In the genomic region with DNA sequence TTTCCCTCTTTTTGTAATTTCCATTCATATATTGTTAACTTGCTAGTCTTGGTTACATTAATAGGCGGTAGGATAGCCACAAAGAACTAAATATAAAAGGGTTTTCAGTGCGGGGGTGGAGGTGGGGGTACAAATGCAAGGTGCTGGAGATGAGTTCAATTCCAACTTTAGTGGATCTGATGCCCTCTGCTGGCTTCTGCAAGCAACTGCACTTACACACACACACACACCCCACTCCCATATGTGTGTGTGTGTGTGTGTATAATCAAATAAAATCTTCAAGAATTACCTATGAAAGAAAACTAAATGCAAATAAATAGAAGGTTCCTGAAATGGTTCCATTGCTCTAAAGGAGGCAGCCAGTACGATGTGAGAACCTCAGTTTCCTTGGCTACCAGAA, we compare ENCODE assay signal across 10 mouse cellular contexts. TPM values are rescaled to one million over a fixed set of nuclear protein-coding genes. Genes with fewer than 3 reads are reported as not detected.
DNase-seq lines count a peak whose midpoint lies in the region; ATAC-seq and TF ChIP-seq lines count a peak whose summit lies in the region.
"Had no signal": no experiment of that assay in that cellular context is flagged by ENCODE, and none has a peak within 500 bp of the region (broad histone marks: within the 10 kb centered on the region; RNA-seq: fewer than 3 reads in every experiment).

No protein-coding gene starts in this region.

- no peaks in the 10 kb centered on the region for H3K9me3 ChIP-seq in hindbrain, postnatal 0 days (ENCODE audit: low read length)
- no peaks in the 10 kb centered on the region for H3K9me3 ChIP-seq in hindbrain, embryonic 12.5 days (replicated peaks)
- no peaks in the 10 kb centered on the region for H3K9me3 ChIP-seq in embryonic facial prominence, embryonic 14.5 days (ENCODE audit: control insufficient read depth, low read length)
- H3K9me3 ChIP-seq: liver, embryonic 13.5 days had no signal

- H3K36me3 ChIP-seq in hindbrain, postnatal 0 days (ENCODE audit: insufficient read depth, low read length): no peaks in the 10 kb centered on the region
- no peaks in the 10 kb centered on the region for H3K36me3 ChIP-seq in hindbrain, embryonic 12.5 days
- no peaks in the 10 kb centered on the region for H3K36me3 ChIP-seq in embryonic facial prominence, embryonic 14.5 days (ENCODE audit: control insufficient read depth, insufficient read depth, low read length)
- H3K36me3 ChIP-seq: liver, embryonic 13.5 days had no signal

- H3K4me2 ChIP-seq in hindbrain, postnatal 0 days (ENCODE audit: low read depth, low read length): no peak overlapping the region
- H3K4me2 ChIP-seq in hindbrain, embryonic 12.5 days (replicated peaks): no peak overlapping the region
- H3K4me2 ChIP-seq in embryonic facial prominence, embryonic 14.5 days (ENCODE audit: low read depth, low read length): no peak overlapping the region
- H3K4me2 ChIP-seq: liver, embryonic 13.5 days had no signal

- H3K4me3 ChIP-seq in hindbrain, postnatal 0 days (ENCODE audit: low read length): no peak overlapping the region
- H3K4me3 ChIP-seq in hindbrain, embryonic 12.5 days: no peak overlapping the region
- no peak overlapping the region for H3K4me3 ChIP-seq in embryonic facial prominence, embryonic 14.5 days (ENCODE audit: low read depth, low read length)
- H3K4me3 ChIP-seq: liver, embryonic 13.5 days had no signal

- DNase-seq in hindbrain, postnatal 0 days (ENCODE audit: low spot score): peak; percentile 50
- peak; percentile 30 for DNase-seq in thymus, postnatal 4 days
- DNase-seq in thymus, adult 18-20 months: no peak
- peak; percentile 12 for DNase-seq in embryonic facial prominence, embryonic 14.5 days (ENCODE audit: low spot score)
- no peak for DNase-seq in spleen, postnatal 4 days (ENCODE audit: low spot score in 2 of 2)
- DNase-seq: liver, embryonic 13.5 days had no signal

- H3K4me1 ChIP-seq in hindbrain, postnatal 0 days (ENCODE audit: insufficient read depth, low read length): no peaks in the 10 kb centered on the region
- no peaks in the 10 kb centered on the region for H3K4me1 ChIP-seq in hindbrain, embryonic 12.5 days
- H3K4me1 ChIP-seq in embryonic facial prominence, embryonic 14.5 days (ENCODE audit: control insufficient read depth, insufficient read depth, low read length): no peaks in the 10 kb centered on the region
- H3K4me1 ChIP-seq: liver, embryonic 13.5 days had no signal

- H3K9ac ChIP-seq in hindbrain, postnatal 0 days (replicated peaks; ENCODE audit: low read length): no peak overlapping the region
- no peak overlapping the region for H3K9ac ChIP-seq in hindbrain, embryonic 12.5 days
- H3K9ac ChIP-seq in embryonic facial prominence, embryonic 14.5 days (ENCODE audit: low read depth, low read length): no peak overlapping the region
- H3K9ac ChIP-seq: liver, embryonic 13.5 days had no signal

- no peak overlapping the region for H3K27ac ChIP-seq in hindbrain, postnatal 0 days
- no peak overlapping the region for H3K27ac ChIP-seq in hindbrain, embryonic 12.5 days
- H3K27ac ChIP-seq in embryonic facial prominence, embryonic 14.5 days (replicated peaks; ENCODE audit: low read depth, low read length): no peak overlapping the region
- H3K27ac ChIP-seq: liver, embryonic 13.5 days had no signal

- 69% methylated on average over 3 of the region's 3 CpGs for WGBS in hindbrain, postnatal 0 days
- 64% methylated on average over 3 of the region's 3 CpGs for WGBS in hindbrain, embryonic 12.5 days
- WGBS in embryonic facial prominence, embryonic 14.5 days: 64% methylated on average over 3 of the region's 3 CpGs

- TF ChIP-seq CTCF in hindbrain, postnatal 0 days (IDR thresholded peaks at IDR 0.05; ENCODE audit: low read depth): peak; percentile 65

- no peak for ATAC-seq in hindbrain, postnatal 0 days
- ATAC-seq in hindbrain, embryonic 12.5 days (ENCODE audit: low FRiP score): no peak
- no peak for ATAC-seq in embryonic facial prominence, embryonic 14.5 days (ENCODE audit: low read depth)
- no peak for ATAC-seq in inflammation-experienced regulatory T-cells, adult 6 months
- no peak for ATAC-seq in frontal cortex, adult (ENCODE audit: low TSS enrichment)

- 0 out of 2 replicates have a peak, but pooled peaks cover 4% of the 10 kb centered on the region for H3K27me3 ChIP-seq in hindbrain, postnatal 0 days (ENCODE audit: insufficient read depth, low read length)
- peaks cover 7% of the 10 kb centered on the region; the same call in 1 of the 2 replicates for H3K27me3 ChIP-seq in hindbrain, embryonic 12.5 days
- H3K27me3 ChIP-seq in embryonic facial prominence, embryonic 14.5 days (replicated peaks; ENCODE audit: control insufficient read depth, insufficient read depth, low read length): no peaks in the 10 kb centered on the region

RNA-seq across cellular contexts. Expression of gene Olfr222, which starts 6.7 kb away (rescaled TPM):
- total RNA-seq in hindbrain, postnatal 0 days (2014; rRNA removed): not detected in 2 replicates
- polyA plus RNA-seq in hindbrain, postnatal 0 days (2015; fragmentation: Nextera tagmentation; extraction: Ambion mirVana): not detected in 2 replicates
- not detected in 2 replicates for polyA plus RNA-seq in hindbrain, embryonic 12.5 days (2016; fragmentation: Nextera tagmentation; extraction: Ambion mirVana)
- polyA plus RNA-seq in embryonic facial prominence, embryonic 14.5 days (2014; fragmentation: Nextera tagmentation; extraction: Ambion mirVana): 0.11 TPM in 1 of 2 replicates, not detected in the other
- polyA plus RNA-seq in inflammation-experienced regulatory T-cells, adult 6 months (2017; shearing (Covaris generic)): not detected
- total RNA-seq: heart, postnatal 10 days had no signal
- polyA plus RNA-seq: liver, embryonic 13.5 days had no signal

RNA-seq across cellular contexts. Expression of gene Olfr223, which starts 23.8 kb away (rescaled TPM):
- total RNA-seq in hindbrain, postnatal 0 days (2014; rRNA removed): not detected in 2 replicates
- polyA plus RNA-seq in hindbrain, postnatal 0 days (2015; fragmentation: Nextera tagmentation; extraction: Ambion mirVana): not detected in 2 replicates
- polyA plus RNA-seq in hindbrain, embryonic 12.5 days (2016; fragmentation: Nextera tagmentation; extraction: Ambion mirVana): not detected in 2 replicates
- 0.12 TPM in 1 of 2 replicates, not detected in the other for polyA plus RNA-seq in embryonic facial prominence, embryonic 14.5 days (2014; fragmentation: Nextera tagmentation; extraction: Ambion mirVana)
- polyA plus RNA-seq in inflammation-experienced regulatory T-cells, adult 6 months (2017; shearing (Covaris generic)): not detected
- total RNA-seq: heart, postnatal 10 days had no signal
- polyA plus RNA-seq: liver, embryonic 13.5 days had no signal

RNA-seq across cellular contexts. Expression of gene Nlrp3, which starts 27.9 kb away (rescaled TPM):
- 0.29 and 0.31 TPM in 2 replicates for total RNA-seq in hindbrain, postnatal 0 days (2014; rRNA removed)
- 0.13 and 0.23 TPM in 2 replicates for polyA plus RNA-seq in hindbrain, postnatal 0 days (2015; fragmentation: Nextera tagmentation; extraction: Ambion mirVana)
- 0.34 and 0.85 TPM in 2 replicates for polyA plus RNA-seq in hindbrain, embryonic 12.5 days (2016; fragmentation: Nextera tagmentation; extraction: Ambion mirVana)
- 0.29 and 0.45 TPM in 2 replicates for polyA plus RNA-seq in embryonic facial prominence, embryonic 14.5 days (2014; fragmentation: Nextera tagmentation; extraction: Ambion mirVana)
- polyA plus RNA-seq in inflammation-experienced regulatory T-cells, adult 6 months (2017; shearing (Covaris generic)): not detected

RNA-seq across cellular contexts. Expression of gene Zkscan17, which starts 42.8 kb away (rescaled TPM):
- 21.1 and 27.2 TPM in 2 replicates for total RNA-seq in hindbrain, postnatal 0 days (2014; rRNA removed)
- polyA plus RNA-seq in hindbrain, postnatal 0 days (2015; fragmentation: Nextera tagmentation; extraction: Ambion mirVana): 14.3 and 15.1 TPM in 2 replicates
- 24.2 and 26.0 TPM in 2 replicates for polyA plus RNA-seq in hindbrain, embryonic 12.5 days (2016; fragmentation: Nextera tagmentation; extraction: Ambion mirVana)
- 17.1 and 19.7 TPM in 2 replicates for polyA plus RNA-seq in embryonic facial prominence, embryonic 14.5 days (2014; fragmentation: Nextera tagmentation; extraction: Ambion mirVana)
- 10 to 100 TPM in 1 of 3 experiments, 1 to 10 TPM in 2; 9.3 to 10.0 (median 9.7) TPM for polyA plus RNA-seq in inflammation-experienced regulatory T-cells, adult 6 months (2017; shearing (Covaris generic))

Comparison
In these comparisons a context has a peak if more than half of its experiments do, and no peak if none do; other contexts are left out.
1. DNase-seq: peak in hindbrain, postnatal 0 days (single experiment), thymus, postnatal 4 days (single experiment) and embryonic facial prominence, embryonic 14.5 days (single experiment); none in thymus, adult 18-20 months (0 of 2) and spleen, postnatal 4 days (0 of 2).